In genomic region chr11:78922678-78923407, GRCm38 (mm10) we compare ENCODE assay signal across 8 mouse cellular contexts. TPM values are rescaled to one million over a fixed set of nuclear protein-coding genes. Genes with fewer than 3 reads are reported as not detected.
DNase-seq lines count a peak whose midpoint lies in the region; ATAC-seq and TF ChIP-seq lines count a peak whose summit lies in the region.

No protein-coding gene starts in this region.

- no peak overlapping the region for H3K4me2 ChIP-seq in midbrain, embryonic 15.5 days

- POLR2A ChIA-PET in Patski (lab: Charles Lee) = interaction anchor here (1.2 kb wide), 1 partner anchor 67 kb away, joined by 3 read pairs; no protein-coding TSS in a partner anchor

- H3K9me3 ChIP-seq in midbrain, embryonic 10.5 days (replicated peaks) = no peaks in the 10 kb centered on the region
- no peaks in the 10 kb centered on the region for H3K9me3 ChIP-seq in midbrain, embryonic 15.5 days

- no peaks in the 10 kb centered on the region for H3K36me3 ChIP-seq in midbrain, embryonic 10.5 days
- no peaks in the 10 kb centered on the region for H3K36me3 ChIP-seq in midbrain, embryonic 15.5 days (replicated peaks)

- intact Hi-C loops in heart, postnatal 14 days (cut with DNase I) = loop anchor here (1.0 to 2.0 kb wide), 2 partner anchors 34 to 67 kb away; no protein-coding TSS in a partner anchor
- intact Hi-C loops in left cerebral cortex, postnatal 4 days (cut with DNase I) = no loop called here

- H3K9ac ChIP-seq in midbrain, embryonic 15.5 days = no peak overlapping the region

- no peak overlapping the region for H3K27ac ChIP-seq in midbrain, embryonic 10.5 days (replicated peaks)
- no peak overlapping the region for H3K27ac ChIP-seq in midbrain, embryonic 15.5 days

- peak; percentile 65 for DNase-seq in midbrain, embryonic 10.5 days (ENCODE audit: low spot score)
- DNase-seq in Patski (ENCODE audit: low read depth, low spot score) = no peak
- peak; percentile 7 for DNase-seq in cerebellum, adult 8-10 months
- peak; percentile 40 to 61 for DNase-seq in heart, postnatal 14 days
- DNase-seq in left cerebral cortex, postnatal 4 days = peak; percentile 19
- peak; percentile 39 for DNase-seq in ovary, postnatal 36 days (ENCODE audit: low spot score)

- no peak overlapping the region for H3K4me3 ChIP-seq in midbrain, embryonic 10.5 days
- H3K4me3 ChIP-seq in midbrain, embryonic 15.5 days = no peak overlapping the region

- ATAC-seq in midbrain, embryonic 15.5 days (replicated peaks) = no peak
- ATAC-seq in Patski = no peak
- no peak for ATAC-seq in activated CD4-positive, CD25-positive, alpha-beta regulatory T cell, adult 4 months

- H3K27me3 ChIP-seq in midbrain, embryonic 10.5 days (ENCODE audit: low read depth, poor library complexity, severe bottlenecking) = peaks cover 58% of the 10 kb centered on the region
- peaks cover 40% of the 10 kb centered on the region for H3K27me3 ChIP-seq in midbrain, embryonic 15.5 days (replicated peaks)
- H3K27me3 ChIP-seq in Patski = no peaks in the 10 kb centered on the region

- WGBS in midbrain, embryonic 10.5 days = 40% methylated on average over 8 of the region's 8 CpGs
- WGBS in midbrain, embryonic 15.5 days = 43% methylated on average over 8 of the region's 8 CpGs

- CTCF ChIA-PET in Patski (lab: Charles Lee) = interaction anchor here (0.6 to 5.4 kb wide), 15 partner anchors 13 to 91 kb away, joined by 3 to 51 read pairs (median 4); partner anchors contain the start of gene Lgals9

- H3K4me1 ChIP-seq in midbrain, embryonic 10.5 days = peaks cover 16% of the 10 kb centered on the region
- H3K4me1 ChIP-seq in midbrain, embryonic 15.5 days = peaks cover 8% of the 10 kb centered on the region

- in situ Hi-C loops in Patski (cut with MboI; ENCODE audit: low pct_unique_long_range_greater_than_20kb) = no loop called here

- TF ChIP-seq CTCF in Patski (IDR thresholded peaks at IDR 0.05) = peak; percentile 95

RNA-seq across cellular contexts. Expression of gene Nos2, which starts 2.3 kb away (rescaled TPM):
- 0.93 and 1.0 TPM in 2 replicates for polyA plus RNA-seq in midbrain, embryonic 10.5 days (2016; fragmentation: Nextera tagmentation; extraction: Ambion mirVana)
- polyA plus RNA-seq in midbrain, embryonic 15.5 days (2015; fragmentation: Nextera tagmentation; extraction: Ambion mirVana) = 1.1 and 1.6 TPM in 2 replicates
- 0.26 TPM for polyA plus RNA-seq in Patski (2021)
- total RNA-seq in heart, postnatal 14 days (2021) = 1 to 10 TPM; 6.6 TPM
- 1 to 10 TPM; 1.6 to 1.7 TPM for total RNA-seq in left cerebral cortex, postnatal 4 days (2021)
- not detected for polyA plus RNA-seq in activated CD4-positive, CD25-positive, alpha-beta regulatory T cell, adult 4 months (2017; shearing (Covaris generic))
